Mouse (Mus musculus): ENCODE results near the gene Slc35f5. TPM values are rescaled to one million over a fixed set of nuclear protein-coding genes. Genes with fewer than 3 reads are reported as not detected.

The Slc35f5 gene
- polyA plus RNA-seq, 1 experiment, result 27.3 TPM

DNA sequence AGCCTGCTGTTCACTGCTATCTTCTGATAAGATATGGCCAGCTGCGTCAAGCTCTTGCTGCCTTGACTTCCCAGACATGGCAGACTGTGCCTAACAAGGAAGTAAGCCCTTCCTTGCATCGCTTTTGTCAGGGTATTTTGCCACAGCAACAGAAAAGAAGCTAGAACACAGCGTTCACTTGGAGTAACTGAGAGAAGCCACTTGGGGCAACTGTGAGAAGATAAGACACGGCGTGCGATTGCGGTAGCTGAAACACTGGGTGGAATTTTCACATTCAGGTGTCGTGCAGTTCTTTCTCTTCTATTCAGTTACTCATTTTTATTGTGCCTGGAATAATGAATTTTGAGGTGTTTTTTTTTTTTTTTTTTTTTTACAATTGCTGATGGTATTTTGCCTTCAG is 22.6 kb upstream of the Slc35f5 start:
- TF ChIP-seq POLR2A (IDR thresholded peaks at IDR 0.05; ENCODE audit: borderline replicate concordance, extremely low read depth, low read depth, low read length), result no peak
- no peak for TF ChIP-seq CTCF (IDR thresholded peaks at IDR 0.05; ENCODE audit: insufficient read depth, low read length)
- no peaks in the 10 kb centered on the region for H3K4me1 ChIP-seq (ENCODE audit: control insufficient read depth, insufficient read depth, low read length)
- 78% methylated on average over 8 of the region's 8 CpGs for WGBS
- no peak overlapping the region for H3K4me3 ChIP-seq (replicated peaks; ENCODE audit: extremely low read depth, low read depth, low read length)
- DNase-seq, result no peak

DNA sequence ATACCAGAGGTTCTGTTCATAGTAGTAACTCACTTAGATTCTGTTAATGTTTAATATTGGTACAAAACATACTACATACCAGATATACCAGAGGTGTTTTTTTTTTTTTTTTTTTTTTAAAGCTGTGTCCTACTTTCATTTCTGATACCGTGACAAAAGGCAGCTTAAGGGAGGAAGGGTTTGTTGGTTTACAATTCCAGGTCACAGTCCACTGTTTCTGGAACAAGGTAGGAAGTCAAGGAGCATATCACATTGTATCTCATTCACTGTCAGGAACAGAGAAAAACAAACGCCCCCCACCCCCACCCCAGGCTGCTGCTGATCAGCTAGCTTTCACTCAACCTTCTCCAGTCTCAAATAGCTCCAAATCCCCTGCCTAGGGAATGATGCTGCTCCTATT is 21.1 kb upstream of the Slc35f5 start:
- TF ChIP-seq POLR2A (IDR thresholded peaks at IDR 0.05; ENCODE audit: borderline replicate concordance, extremely low read depth, low read depth, low read length), result no peak
- no peak for TF ChIP-seq CTCF (IDR thresholded peaks at IDR 0.05; ENCODE audit: insufficient read depth, low read length)
- WGBS, result 55% methylated on average over 2 of the region's 2 CpGs
- H3K4me1 ChIP-seq (ENCODE audit: control insufficient read depth, insufficient read depth, low read length), result no peaks in the 10 kb centered on the region
- no peak overlapping the region for H3K4me3 ChIP-seq (replicated peaks; ENCODE audit: extremely low read depth, low read depth, low read length)
- no peak for DNase-seq

DNA sequence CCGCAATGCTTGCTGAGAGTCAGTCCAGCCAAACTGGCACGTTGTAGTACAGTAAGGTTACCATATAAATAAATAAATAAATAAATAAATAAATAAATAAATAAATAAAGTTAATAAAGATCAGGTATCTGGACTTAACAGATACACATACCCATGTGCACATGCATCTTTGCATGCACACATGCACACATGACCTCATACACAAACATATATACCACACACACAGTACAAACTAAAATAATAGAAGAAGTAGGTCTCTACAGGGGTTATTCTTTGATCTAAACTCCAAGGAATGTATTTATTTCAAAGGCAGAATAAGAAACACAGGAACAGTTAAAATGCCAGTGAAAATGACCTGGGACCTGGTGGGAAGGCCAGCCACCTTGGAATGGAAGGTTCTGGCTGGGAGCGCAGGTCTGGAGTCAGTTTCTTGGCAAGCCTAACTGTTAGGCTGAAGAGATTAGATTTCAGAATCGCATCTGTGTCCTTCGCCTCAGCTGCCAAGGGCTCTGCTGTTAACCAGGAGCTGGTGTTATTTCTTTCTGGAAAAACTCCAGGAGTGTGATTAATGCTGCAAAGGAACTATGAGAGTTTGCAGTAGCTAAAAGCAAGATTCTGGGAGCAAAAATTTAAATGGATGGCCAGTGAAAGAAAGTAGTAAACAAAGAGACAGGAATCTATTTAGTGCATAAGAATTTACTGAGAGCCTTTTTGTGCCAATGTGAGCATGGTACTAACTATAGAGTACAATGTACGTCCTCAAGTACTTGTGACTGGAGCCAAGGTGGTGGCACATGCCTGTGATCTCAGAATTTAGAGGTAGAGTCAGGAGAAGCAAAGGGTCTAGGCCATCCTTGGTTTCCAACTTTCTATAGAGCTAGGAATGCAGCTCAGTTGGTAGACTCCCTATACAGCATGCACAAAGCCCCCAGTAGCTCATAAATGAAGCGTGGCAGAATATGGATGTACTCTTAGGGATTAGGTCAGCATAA is 18.1 kb upstream of the Slc35f5 start:
- TF ChIP-seq CTCF (IDR thresholded peaks at IDR 0.05; ENCODE audit: insufficient read depth, low read length), result no peak
- TF ChIP-seq POLR2A (IDR thresholded peaks at IDR 0.05; ENCODE audit: borderline replicate concordance, extremely low read depth, low read depth, low read length), result no peak
- H3K4me3 ChIP-seq (replicated peaks; ENCODE audit: extremely low read depth, low read depth, low read length), result no peak overlapping the region
- 67% methylated on average over 7 of the region's 7 CpGs for WGBS
- no peak for DNase-seq
- H3K4me1 ChIP-seq (ENCODE audit: control insufficient read depth, insufficient read depth, low read length), result no peaks in the 10 kb centered on the region

DNA sequence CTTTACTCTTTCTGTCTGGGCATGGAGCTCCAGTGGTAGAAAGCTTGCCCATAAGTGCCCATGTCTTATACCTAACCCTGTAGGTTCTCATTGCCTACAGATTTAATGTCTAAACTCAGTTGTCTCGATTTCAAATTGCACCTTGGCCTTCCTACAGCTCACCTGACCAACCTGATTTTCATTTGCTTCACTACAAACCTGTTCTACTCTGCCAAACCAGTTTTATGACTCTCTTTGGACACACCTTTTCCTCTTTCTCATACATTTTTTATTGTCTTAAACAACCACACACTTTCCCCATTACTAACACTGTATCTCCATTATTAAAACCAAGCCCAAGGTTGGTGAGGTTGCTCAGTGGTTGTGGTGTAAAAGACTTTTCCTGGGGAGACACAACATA is 10.5 kb upstream of the Slc35f5 start:
- 35% methylated on average over 1 of the region's 1 CpGs for WGBS
- TF ChIP-seq CTCF (IDR thresholded peaks at IDR 0.05; ENCODE audit: insufficient read depth, low read length) (no peak), POLR2A (IDR thresholded peaks at IDR 0.05; ENCODE audit: borderline replicate concordance, extremely low read depth, low read depth, low read length) (no peak)
- no peak for DNase-seq
- H3K4me1 ChIP-seq (ENCODE audit: control insufficient read depth, insufficient read depth, low read length), result no peaks in the 10 kb centered on the region; the same call in 1 of the 2 replicates
- no peak overlapping the region for H3K4me3 ChIP-seq (replicated peaks; ENCODE audit: extremely low read depth, low read depth, low read length)

DNA sequence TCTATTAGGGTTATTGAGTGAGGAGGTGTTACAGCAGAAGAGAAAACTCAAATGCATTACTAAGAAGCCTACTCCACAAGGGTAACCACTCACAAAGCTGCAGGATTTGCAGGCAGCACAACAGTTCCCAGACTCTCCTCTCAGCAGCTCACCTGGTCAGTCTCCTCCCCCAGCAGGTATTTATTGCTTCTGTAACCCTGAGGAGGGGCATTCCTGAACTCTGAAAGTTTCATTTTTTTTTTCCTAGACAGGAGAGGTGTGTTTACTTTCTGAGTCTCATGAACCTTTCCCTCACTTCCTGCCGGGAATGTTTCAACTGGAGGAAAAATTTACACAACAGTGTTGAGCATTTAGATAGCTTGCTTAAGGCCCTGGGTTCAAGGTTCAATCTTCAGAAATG is 10.0 kb upstream of the Slc35f5 start:
- no peak for DNase-seq
- no peak overlapping the region for H3K4me3 ChIP-seq (replicated peaks; ENCODE audit: extremely low read depth, low read depth, low read length)
- TF ChIP-seq POLR2A (IDR thresholded peaks at IDR 0.05; ENCODE audit: borderline replicate concordance, extremely low read depth, low read depth, low read length) (no peak), CTCF (IDR thresholded peaks at IDR 0.05; ENCODE audit: insufficient read depth, low read length) (no peak)
- 38% methylated on average over 1 of the region's 1 CpGs for WGBS
- H3K4me1 ChIP-seq (ENCODE audit: control insufficient read depth, insufficient read depth, low read length), result no peaks in the 10 kb centered on the region; the same call in 1 of the 2 replicates

DNA sequence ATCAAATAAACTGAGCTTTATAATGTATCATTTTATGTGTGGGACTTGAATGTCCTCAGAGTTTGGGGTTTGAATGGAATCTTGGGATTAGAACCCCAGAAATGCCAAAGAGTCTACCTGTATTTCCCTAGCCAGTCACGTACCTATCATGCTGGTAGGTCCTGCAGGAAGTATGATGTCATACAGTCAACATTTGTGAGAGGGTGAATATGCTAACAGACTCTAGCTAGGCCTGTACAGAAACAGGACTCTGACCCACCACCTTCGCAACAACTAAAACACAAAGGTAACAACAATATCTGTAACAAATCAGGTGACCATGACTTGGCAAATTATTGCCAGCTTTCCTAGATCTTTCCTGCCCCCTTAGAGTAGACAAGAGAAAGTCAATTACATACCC is 8.8 kb upstream of the Slc35f5 start:
- Histone ChIP-seq H3K4me1 (ENCODE audit: control insufficient read depth, insufficient read depth, low read length) (no peaks in the 10 kb centered on the region; the same call in 1 of the 2 replicates), H3K4me3 (replicated peaks; ENCODE audit: extremely low read depth, low read depth, low read length) (no peak overlapping the region)
- TF ChIP-seq CTCF (IDR thresholded peaks at IDR 0.05; ENCODE audit: insufficient read depth, low read length), result no peak
- no peak for TF ChIP-seq POLR2A (IDR thresholded peaks at IDR 0.05; ENCODE audit: borderline replicate concordance, extremely low read depth, low read depth, low read length)
- no peak for DNase-seq
- 68% methylated on average over 2 of the region's 2 CpGs for WGBS

DNA sequence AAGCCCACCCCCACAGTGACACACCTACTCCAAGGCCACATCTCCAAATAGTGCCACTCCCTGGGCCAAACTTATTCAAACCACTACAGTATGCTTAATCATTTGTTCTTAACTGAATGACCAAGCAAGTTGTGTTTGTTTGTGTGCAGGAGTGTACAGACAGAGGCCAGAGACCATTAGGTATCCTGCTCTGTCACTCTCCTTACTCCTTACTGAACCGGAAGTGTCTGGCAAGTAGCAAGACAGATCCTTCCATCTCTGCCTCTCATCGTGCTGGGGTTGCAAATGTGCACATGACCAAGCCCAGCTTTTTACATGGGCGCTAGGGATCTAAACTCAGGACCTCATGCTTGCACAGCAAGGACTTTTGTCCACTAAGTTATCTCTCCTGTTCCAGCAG is 1.1 kb upstream of the Slc35f5 start:
- 45% methylated on average over 3 of the region's 3 CpGs for WGBS
- Histone ChIP-seq H3K4me1 (ENCODE audit: control insufficient read depth, insufficient read depth, low read length) (peaks cover 5% of the 10 kb centered on the region; the same call in 1 of the 2 replicates), H3K4me3 (replicated peaks; ENCODE audit: extremely low read depth, low read depth, low read length) (no peak overlapping the region)
- no peak for TF ChIP-seq CTCF (IDR thresholded peaks at IDR 0.05; ENCODE audit: insufficient read depth, low read length)
- no peak for TF ChIP-seq POLR2A (IDR thresholded peaks at IDR 0.05; ENCODE audit: borderline replicate concordance, extremely low read depth, low read depth, low read length)
- no peak for DNase-seq

DNA sequence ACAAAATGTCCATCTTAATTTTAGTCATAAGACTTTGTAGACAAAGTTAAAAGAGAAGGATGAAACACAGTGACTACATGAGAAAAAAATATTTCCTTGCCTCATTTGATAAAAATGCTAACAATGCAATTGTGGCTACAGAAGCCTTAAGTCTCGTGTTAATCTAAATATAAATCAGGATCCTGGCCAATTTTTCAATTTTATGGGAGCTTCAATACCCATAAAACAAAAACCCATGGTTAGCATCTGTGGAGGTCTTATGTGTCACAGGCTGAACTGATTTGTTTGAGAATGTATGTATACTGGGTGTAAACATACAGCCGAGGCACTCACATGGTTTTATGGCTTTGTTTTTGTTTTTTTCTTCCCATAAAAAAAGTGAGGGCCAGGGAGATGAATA is 674 bp upstream of the Slc35f5 start:
- Histone ChIP-seq H3K4me1 (ENCODE audit: control insufficient read depth, insufficient read depth, low read length) (peaks cover 5% of the 10 kb centered on the region; the same call in 1 of the 2 replicates), H3K4me3 (replicated peaks; ENCODE audit: extremely low read depth, low read depth, low read length) (peak overlapping the region; percentile 98)
- no peak for TF ChIP-seq CTCF (IDR thresholded peaks at IDR 0.05; ENCODE audit: insufficient read depth, low read length)
- TF ChIP-seq POLR2A (IDR thresholded peaks at IDR 0.05; ENCODE audit: borderline replicate concordance, extremely low read depth, low read depth, low read length), result no peak
- WGBS, result 2% methylated on average over 2 of the region's 2 CpGs
- DNase-seq, result no peak

DNA sequence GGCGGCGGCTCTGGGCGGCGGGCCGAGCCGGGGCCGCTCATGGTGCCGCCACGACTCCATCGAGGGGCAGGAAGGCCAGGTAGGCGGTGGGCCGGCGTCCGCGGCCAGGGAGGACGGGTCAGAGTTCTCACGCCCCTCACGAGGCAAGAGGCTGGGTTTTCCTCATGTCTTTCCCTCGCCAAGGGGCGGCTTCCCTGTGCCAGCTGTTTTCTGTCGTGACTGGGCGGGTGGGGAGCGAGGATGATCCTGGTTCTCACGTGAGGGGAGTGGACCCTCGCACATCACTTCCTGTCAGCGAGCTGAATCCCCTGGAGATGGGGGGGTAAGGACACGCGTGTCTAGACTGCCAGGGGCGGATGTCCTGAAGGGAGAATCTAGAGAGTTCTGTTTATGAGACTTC is 811 bp downstream of the Slc35f5 start:
- DNase-seq, result no peak
- TF ChIP-seq POLR2A (IDR thresholded peaks at IDR 0.05; ENCODE audit: borderline replicate concordance, extremely low read depth, low read depth, low read length), result peak; percentile 40; the same call in 1 of the 2 replicates
- no peak for TF ChIP-seq CTCF (IDR thresholded peaks at IDR 0.05; ENCODE audit: insufficient read depth, low read length)
- Histone ChIP-seq H3K4me3 (replicated peaks; ENCODE audit: extremely low read depth, low read depth, low read length) (peak overlapping the region; percentile 94), H3K4me1 (ENCODE audit: control insufficient read depth, insufficient read depth, low read length) (peaks cover 7% of the 10 kb centered on the region; the same call in 1 of the 2 replicates)
- 1% methylated on average over 29 of the region's 29 CpGs for WGBS

DNA sequence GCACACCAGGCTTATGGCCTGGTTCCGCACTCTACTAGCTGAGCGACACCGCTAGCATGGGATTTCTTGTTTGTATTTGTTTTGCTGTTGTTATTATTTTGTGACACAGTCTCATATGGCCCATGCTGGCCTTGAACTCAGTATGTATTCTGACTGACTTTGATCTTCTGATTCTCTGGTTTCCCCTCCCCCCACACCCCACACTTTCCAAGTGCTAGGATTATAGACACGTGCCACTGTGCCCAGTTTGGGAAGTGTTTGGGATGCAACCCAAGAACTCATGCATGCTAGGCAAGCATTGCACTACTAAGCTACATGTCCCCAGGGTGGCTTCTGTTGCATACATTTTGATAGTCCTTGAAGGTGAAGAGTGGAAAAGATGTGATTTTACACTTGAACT is 1.4 kb downstream of the Slc35f5 start:
- no peak for TF ChIP-seq CTCF (IDR thresholded peaks at IDR 0.05; ENCODE audit: insufficient read depth, low read length)
- TF ChIP-seq POLR2A (IDR thresholded peaks at IDR 0.05; ENCODE audit: borderline replicate concordance, extremely low read depth, low read depth, low read length), result no peak
- 62% methylated on average over 4 of the region's 4 CpGs for WGBS
- DNase-seq, result no peak
- H3K4me1 ChIP-seq (ENCODE audit: control insufficient read depth, insufficient read depth, low read length), result peaks cover 7% of the 10 kb centered on the region; the same call in 1 of the 2 replicates
- H3K4me3 ChIP-seq (replicated peaks; ENCODE audit: extremely low read depth, low read depth, low read length), result peak overlapping the region; percentile 27

Data from lung, adult 2 months (tissue).